Mouse (Mus musculus): Measurements from ENCODE around the gene Car3. TPM values are rescaled to one million over a fixed set of nuclear protein-coding genes. Genes with fewer than 3 reads are reported as not detected.
"Not testable (repeated sequence)": the region's sequence is repeated elsewhere in the genome, so short reads cannot be mapped to it uniquely, and the experiment has no call there.

The Car3 gene
- total RNA-seq (2015) (0.64 TPM in 1 of 2 replicates, not detected in the other), total RNA-seq (2017) (0.07 TPM in 1 of 2 replicates, not detected in the other)

GRCm38 (mm10) chr3:14863022-14863711 lies at the start of gene Car3:
Gene Car3, plus strand, starts transcription at chr3:14863512.
- ATAC-seq (ENCODE audit: poor library complexity, severe bottlenecking), result peak; percentile 27; the same call in 1 of the 2 replicates

- not testable (repeated sequence) for ATAC-seq (ENCODE audit: poor library complexity, severe bottlenecking)
Measured at GRCm38 (mm10) chr3:14815396-14815795, 47.9 kb upstream of the Car3 start.

- ATAC-seq (ENCODE audit: poor library complexity, severe bottlenecking), result no peak
Measured at GRCm38 (mm10) chr3:14819844-14820504, 43.3 kb upstream of the Car3 start.

- ATAC-seq (ENCODE audit: poor library complexity, severe bottlenecking), result no peak
Measured at GRCm38 (mm10) chr3:14828896-14829295, 34.4 kb upstream of the Car3 start.

- ATAC-seq (ENCODE audit: poor library complexity, severe bottlenecking), result no peak
Measured at GRCm38 (mm10) chr3:14831219-14831835, 32.0 kb upstream of the Car3 start.

GRCm38 (mm10) chr3:14832766-14833165 lies 30.5 kb upstream of the Car3 start:
- no peak for ATAC-seq (ENCODE audit: poor library complexity, severe bottlenecking)

GRCm38 (mm10) chr3:14838936-14839335 lies 24.4 kb upstream of the Car3 start:
- ATAC-seq (ENCODE audit: poor library complexity, severe bottlenecking), result no peak

- ATAC-seq (ENCODE audit: poor library complexity, severe bottlenecking), result no peak
Measured at GRCm38 (mm10) chr3:14839466-14840118, 23.7 kb upstream of the Car3 start.

- no peak for ATAC-seq (ENCODE audit: poor library complexity, severe bottlenecking)
Measured at GRCm38 (mm10) chr3:14848587-14849254, 14.6 kb upstream of the Car3 start.

- ATAC-seq (ENCODE audit: poor library complexity, severe bottlenecking), result no peak
Measured at GRCm38 (mm10) chr3:14853966-14854365, 9.3 kb upstream of the Car3 start.

GRCm38 (mm10) chr3:14854446-14854845 lies 8.9 kb upstream of the Car3 start:
- ATAC-seq (ENCODE audit: poor library complexity, severe bottlenecking), result no peak

- no peak for ATAC-seq (ENCODE audit: poor library complexity, severe bottlenecking)
Measured at GRCm38 (mm10) chr3:14857874-14858273, 5.4 kb upstream of the Car3 start.

- no peak for ATAC-seq (ENCODE audit: poor library complexity, severe bottlenecking)
Measured at GRCm38 (mm10) chr3:14860291-14860690, 3.0 kb upstream of the Car3 start.

- ATAC-seq (ENCODE audit: poor library complexity, severe bottlenecking), result no peak
Measured at GRCm38 (mm10) chr3:14861165-14861564, 2.1 kb upstream of the Car3 start.

GRCm38 (mm10) chr3:14861787-14862186 lies 1.5 kb upstream of the Car3 start:
- ATAC-seq (ENCODE audit: poor library complexity, severe bottlenecking), result no peak

- peak; percentile 38; the same call in 1 of the 2 replicates for ATAC-seq (ENCODE audit: poor library complexity, severe bottlenecking)
Measured at GRCm38 (mm10) chr3:14862654-14863021, 674 bp upstream of the Car3 start.

GRCm38 (mm10) chr3:14863922-14864321 lies 610 bp downstream of the Car3 start:
- no peak for ATAC-seq (ENCODE audit: poor library complexity, severe bottlenecking)

- no peak for ATAC-seq (ENCODE audit: poor library complexity, severe bottlenecking)
Measured at GRCm38 (mm10) chr3:14865941-14866340, 2.6 kb downstream of the Car3 start.

GRCm38 (mm10) chr3:14869779-14870178 lies 6.5 kb downstream of the Car3 start:
- peak; percentile 89 for ATAC-seq (ENCODE audit: poor library complexity, severe bottlenecking)

- no peak for ATAC-seq (ENCODE audit: poor library complexity, severe bottlenecking)
Measured at GRCm38 (mm10) chr3:14870528-14870927, 7.2 kb downstream of the Car3 start.

- ATAC-seq (ENCODE audit: poor library complexity, severe bottlenecking), result peak; percentile 69
Measured at GRCm38 (mm10) chr3:14871386-14871785, 8.1 kb downstream of the Car3 start.

Measured in megakaryocyte, adult 5-6 weeks (primary cell).